In the genomic region with DNA sequence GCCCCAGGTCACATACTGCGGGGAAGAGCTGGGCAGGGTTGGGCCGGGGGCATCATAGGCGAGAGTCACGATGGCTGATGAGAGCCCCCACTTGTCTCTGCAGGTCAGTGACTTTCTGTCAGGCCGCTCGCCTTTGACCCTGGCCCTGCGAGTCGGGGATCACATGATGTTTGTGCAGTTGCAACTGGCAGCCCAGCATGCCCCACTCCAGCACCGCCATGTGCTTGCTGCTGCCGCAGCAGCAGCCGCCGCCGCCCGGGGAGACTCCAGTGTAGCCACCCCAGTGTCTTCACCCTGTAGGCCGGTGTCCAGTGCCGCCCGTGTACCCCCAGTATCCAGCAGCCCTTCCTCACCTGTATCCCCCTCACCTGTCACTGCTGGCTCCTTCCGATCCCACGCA, we compare ENCODE assay signal across 8 mouse cellular contexts. TPM values are rescaled to one million over a fixed set of nuclear protein-coding genes. Genes with fewer than 3 reads are reported as not detected.
DNase-seq lines count a peak whose midpoint lies in the region; ATAC-seq lines count a peak whose summit lies in the region.
"Had no signal": no experiment of that assay in that cellular context is flagged by ENCODE, and none has a peak within 500 bp of the region (broad histone marks: within the 10 kb centered on the region; RNA-seq: fewer than 3 reads in every experiment).

No protein-coding gene starts in this region.

- 78% methylated on average over 19 of the region's 19 CpGs for WGBS in embryonic facial prominence, embryonic 11.5 days
- 93% methylated on average over 19 of the region's 19 CpGs for WGBS in forebrain, embryonic 12.5 days
- 68% methylated on average over 19 of the region's 19 CpGs for WGBS in kidney, embryonic 15.5 days
- WGBS in midbrain, embryonic 12.5 days: 87% methylated on average over 19 of the region's 19 CpGs

- H3K4me2 ChIP-seq in embryonic facial prominence, embryonic 11.5 days (ENCODE audit: low read depth, low read length): peak overlapping the region; percentile 23
- peak overlapping the region; percentile 99 for H3K4me2 ChIP-seq in forebrain, embryonic 12.5 days
- H3K4me2 ChIP-seq in kidney, embryonic 15.5 days: peak overlapping the region; percentile 77
- peak overlapping the region; percentile 96 for H3K4me2 ChIP-seq in midbrain, embryonic 12.5 days (replicated peaks)

- H3K27me3 ChIP-seq in embryonic facial prominence, embryonic 11.5 days (ENCODE audit: control insufficient read depth, insufficient read depth, low read length): no peaks in the 10 kb centered on the region
- no peaks in the 10 kb centered on the region for H3K27me3 ChIP-seq in forebrain, embryonic 12.5 days
- H3K27me3 ChIP-seq in kidney, embryonic 15.5 days: no peaks in the 10 kb centered on the region
- H3K27me3 ChIP-seq in midbrain, embryonic 12.5 days: no peaks in the 10 kb centered on the region

- no peak for DNase-seq in embryonic facial prominence, embryonic 11.5 days (ENCODE audit: low spot score)
- DNase-seq in gastrocnemius, postnatal 10 days: no peak
- DNase-seq in cerebellum, adult 11-12 months: no peak
- DNase-seq in right cerebral cortex, adult 2 months (ENCODE audit: low spot score in 2 of 2): no peak
- DNase-seq: adrenal gland, adult 2 months had no signal

- H3K27ac ChIP-seq in embryonic facial prominence, embryonic 11.5 days (replicated peaks; ENCODE audit: low read depth, low read length): no peak overlapping the region
- H3K27ac ChIP-seq in forebrain, embryonic 12.5 days: peak overlapping the region; percentile 100; the same call in 1 of the 2 replicates
- H3K27ac ChIP-seq in kidney, embryonic 15.5 days: peak overlapping the region; percentile 100
- peak overlapping the region; percentile 100 for H3K27ac ChIP-seq in midbrain, embryonic 12.5 days (replicated peaks)

- no peak for ATAC-seq in embryonic facial prominence, embryonic 11.5 days (replicated peaks; ENCODE audit: insufficient number of reproducible peaks, low FRiP score, low TSS enrichment, low read depth)
- ATAC-seq in forebrain, embryonic 12.5 days (ENCODE audit: low FRiP score): no peak
- ATAC-seq in kidney, embryonic 15.5 days (replicated peaks; ENCODE audit: low FRiP score): no peak
- no peak for ATAC-seq in midbrain, embryonic 12.5 days (ENCODE audit: low FRiP score, low read depth)

- H3K4me1 ChIP-seq in embryonic facial prominence, embryonic 11.5 days (ENCODE audit: control insufficient read depth, insufficient read depth, low read length): peaks cover 27% of the 10 kb centered on the region
- peaks cover 71% of the 10 kb centered on the region for H3K4me1 ChIP-seq in forebrain, embryonic 12.5 days
- H3K4me1 ChIP-seq in kidney, embryonic 15.5 days: peaks cover 72% of the 10 kb centered on the region
- peaks cover 66% of the 10 kb centered on the region for H3K4me1 ChIP-seq in midbrain, embryonic 12.5 days

- peaks cover 48% of the 10 kb centered on the region for H3K36me3 ChIP-seq in embryonic facial prominence, embryonic 11.5 days (replicated peaks; ENCODE audit: control insufficient read depth, insufficient read depth, low read depth, low read length)
- H3K36me3 ChIP-seq in forebrain, embryonic 12.5 days (replicated peaks): peaks cover 73% of the 10 kb centered on the region
- peaks cover 66% of the 10 kb centered on the region for H3K36me3 ChIP-seq in kidney, embryonic 15.5 days
- peaks cover 67% of the 10 kb centered on the region for H3K36me3 ChIP-seq in midbrain, embryonic 12.5 days

- peak overlapping the region; percentile 100 for H3K9ac ChIP-seq in embryonic facial prominence, embryonic 11.5 days (replicated peaks; ENCODE audit: low read length)
- H3K9ac ChIP-seq in forebrain, embryonic 12.5 days: peak overlapping the region; percentile 100
- H3K9ac ChIP-seq in kidney, embryonic 15.5 days: peak overlapping the region; percentile 97
- H3K9ac ChIP-seq in midbrain, embryonic 12.5 days (replicated peaks): peak overlapping the region; percentile 100

- no peaks in the 10 kb centered on the region for H3K9me3 ChIP-seq in embryonic facial prominence, embryonic 11.5 days (replicated peaks; ENCODE audit: control insufficient read depth, low read length)
- H3K9me3 ChIP-seq in forebrain, embryonic 12.5 days: no peaks in the 10 kb centered on the region
- H3K9me3 ChIP-seq in kidney, embryonic 15.5 days (replicated peaks): no peaks in the 10 kb centered on the region
- H3K9me3 ChIP-seq in midbrain, embryonic 12.5 days: no peaks in the 10 kb centered on the region

- peak overlapping the region; percentile 17; the same call in 1 of the 2 replicates for H3K4me3 ChIP-seq in embryonic facial prominence, embryonic 11.5 days (ENCODE audit: low read depth, low read length)
- H3K4me3 ChIP-seq in forebrain, embryonic 12.5 days (replicated peaks): peak overlapping the region; percentile 97
- H3K4me3 ChIP-seq in kidney, embryonic 15.5 days (replicated peaks): peak overlapping the region; percentile 89
- H3K4me3 ChIP-seq in midbrain, embryonic 12.5 days: peak overlapping the region; percentile 100

RNA-seq across cellular contexts. Expression of gene Midn, which starts 5.6 kb away (rescaled TPM):
- polyA plus RNA-seq in embryonic facial prominence, embryonic 11.5 days (2014; fragmentation: Nextera tagmentation; extraction: Ambion mirVana): 60.3 and 62.1 TPM in 2 replicates
- 45.0 and 50.3 TPM in 2 replicates for polyA plus RNA-seq in forebrain, embryonic 12.5 days (2016; fragmentation: Nextera tagmentation; extraction: Ambion mirVana)
- 18.8 and 19.5 TPM in 2 replicates for polyA plus RNA-seq in kidney, embryonic 15.5 days (2015; fragmentation: Nextera tagmentation; extraction: Ambion mirVana)
- 41.7 and 46.4 TPM in 2 replicates for polyA plus RNA-seq in midbrain, embryonic 12.5 days (2016; fragmentation: Nextera tagmentation; extraction: Ambion mirVana)
- total RNA-seq in gastrocnemius, postnatal 10 days (2021): 10 to 100 TPM; 34.3 to 62.7 TPM

RNA-seq across cellular contexts. Expression of gene Cirbp, which starts 12.1 kb away (rescaled TPM):
- 74.0 and 77.8 TPM in 2 replicates for polyA plus RNA-seq in embryonic facial prominence, embryonic 11.5 days (2014; fragmentation: Nextera tagmentation; extraction: Ambion mirVana)
- 224 and 240 TPM in 2 replicates for polyA plus RNA-seq in forebrain, embryonic 12.5 days (2016; fragmentation: Nextera tagmentation; extraction: Ambion mirVana)
- 95.1 and 111 TPM in 2 replicates for polyA plus RNA-seq in kidney, embryonic 15.5 days (2015; fragmentation: Nextera tagmentation; extraction: Ambion mirVana)
- polyA plus RNA-seq in midbrain, embryonic 12.5 days (2016; fragmentation: Nextera tagmentation; extraction: Ambion mirVana): 227 and 233 TPM in 2 replicates
- total RNA-seq in gastrocnemius, postnatal 10 days (2021): 10 to 100 TPM; 84.3 to 88.4 TPM

RNA-seq across cellular contexts. Expression of gene Cbarp, which starts 13.1 kb away (rescaled TPM):
- 6.8 and 9.0 TPM in 2 replicates for polyA plus RNA-seq in embryonic facial prominence, embryonic 11.5 days (2014; fragmentation: Nextera tagmentation; extraction: Ambion mirVana)
- polyA plus RNA-seq in forebrain, embryonic 12.5 days (2016; fragmentation: Nextera tagmentation; extraction: Ambion mirVana): 13.2 and 13.8 TPM in 2 replicates
- polyA plus RNA-seq in kidney, embryonic 15.5 days (2015; fragmentation: Nextera tagmentation; extraction: Ambion mirVana): 5.7 and 6.1 TPM in 2 replicates
- polyA plus RNA-seq in midbrain, embryonic 12.5 days (2016; fragmentation: Nextera tagmentation; extraction: Ambion mirVana): 19.3 and 20.0 TPM in 2 replicates
- total RNA-seq in gastrocnemius, postnatal 10 days (2021): 1 to 10 TPM; 2.3 to 3.2 TPM

RNA-seq across cellular contexts. Expression of gene Atp5d, which starts 15.3 kb away (rescaled TPM):
- polyA plus RNA-seq in embryonic facial prominence, embryonic 11.5 days (2014; fragmentation: Nextera tagmentation; extraction: Ambion mirVana): 360 and 371 TPM in 2 replicates
- polyA plus RNA-seq in forebrain, embryonic 12.5 days (2016; fragmentation: Nextera tagmentation; extraction: Ambion mirVana): 405 and 428 TPM in 2 replicates
- polyA plus RNA-seq in kidney, embryonic 15.5 days (2015; fragmentation: Nextera tagmentation; extraction: Ambion mirVana): 594 and 612 TPM in 2 replicates
- 379 and 384 TPM in 2 replicates for polyA plus RNA-seq in midbrain, embryonic 12.5 days (2016; fragmentation: Nextera tagmentation; extraction: Ambion mirVana)
- total RNA-seq in gastrocnemius, postnatal 10 days (2021): 100 to 1,000 TPM; 576 to 659 TPM

RNA-seq across cellular contexts. Expression of gene 1600002K03Rik, which starts 19.0 kb away (rescaled TPM):
- 6.0 and 6.8 TPM in 2 replicates for polyA plus RNA-seq in embryonic facial prominence, embryonic 11.5 days (2014; fragmentation: Nextera tagmentation; extraction: Ambion mirVana)
- polyA plus RNA-seq in forebrain, embryonic 12.5 days (2016; fragmentation: Nextera tagmentation; extraction: Ambion mirVana): 11.1 and 11.6 TPM in 2 replicates
- polyA plus RNA-seq in kidney, embryonic 15.5 days (2015; fragmentation: Nextera tagmentation; extraction: Ambion mirVana): 11.2 and 13.2 TPM in 2 replicates
- 12.9 and 13.6 TPM in 2 replicates for polyA plus RNA-seq in midbrain, embryonic 12.5 days (2016; fragmentation: Nextera tagmentation; extraction: Ambion mirVana)
- total RNA-seq in gastrocnemius, postnatal 10 days (2021): 1 to 10 TPM; 3.9 to 5.5 TPM

Comparison
In these comparisons a context has a peak if more than half of its experiments do, and no peak if none do; other contexts are left out.
1. H3K4me2 ChIP-seq: peak in every context shown above with its lines; median percentile 99 in forebrain, embryonic 12.5 days; 96 in midbrain, embryonic 12.5 days; 77 in kidney, embryonic 15.5 days; 23 in embryonic facial prominence, embryonic 11.5 days.
2. H3K4me3 ChIP-seq: peak in every context shown above with its lines; median percentile 100 in midbrain, embryonic 12.5 days; 97 in forebrain, embryonic 12.5 days; 89 in kidney, embryonic 15.5 days; 17 in embryonic facial prominence, embryonic 11.5 days.